Mouse (Mus musculus) retina, postnatal 7 days (tissue): ENCODE measurements around the gene Mettl9.

Experiments used
- DNase-seq: peaks from one replicate; pipeline ENCODE4 v3.0.0-alpha.2; 2012; ENCODE audit warnings: low read depth, low spot score

Gene Mettl9

DNA sequence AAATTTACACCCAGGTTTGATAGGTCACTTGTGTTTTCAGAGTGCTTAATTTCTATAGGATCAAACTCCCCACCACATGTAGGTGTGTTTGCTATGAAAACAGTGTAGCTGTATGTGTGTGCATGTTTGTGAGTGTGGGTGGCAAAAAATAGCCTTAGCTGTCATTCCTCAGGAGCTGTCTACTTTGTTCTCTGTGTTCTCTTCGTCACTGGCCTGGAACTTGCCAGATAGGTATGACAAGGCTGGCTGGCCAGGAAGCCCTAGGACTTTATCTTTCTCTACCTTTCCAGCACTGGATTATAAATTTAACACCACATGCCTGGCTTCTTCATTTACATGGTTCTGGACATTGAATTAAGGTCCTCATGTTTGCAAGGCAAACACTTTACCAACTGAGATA, 10.0 kb downstream of the Mettl9 start:
- DNase-seq = no peak

GRCm38 (mm10) chr7:121045671-121046453, 11.6 kb downstream of the Mettl9 start:
- no peak for DNase-seq

DNA sequence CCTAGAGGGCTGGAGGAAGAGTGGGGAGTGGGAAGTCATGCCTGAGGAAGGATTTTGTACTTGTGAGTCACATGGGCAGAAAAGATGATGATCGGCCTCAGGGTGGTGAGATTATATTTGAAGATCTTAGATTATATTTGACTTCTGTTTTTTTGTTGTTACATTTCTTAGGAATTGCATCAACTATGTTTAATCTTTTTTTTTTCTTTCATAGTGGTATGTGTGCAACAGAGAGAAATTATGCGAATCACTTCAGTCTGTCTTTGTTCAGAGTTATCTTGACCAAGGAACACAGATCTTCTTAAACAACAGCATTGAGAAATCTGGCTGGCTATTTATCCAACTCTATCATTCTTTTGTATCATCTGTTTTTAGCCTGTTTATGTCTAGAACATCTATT, 13.4 kb downstream of the Mettl9 start:
- DNase-seq = no peak

DNA sequence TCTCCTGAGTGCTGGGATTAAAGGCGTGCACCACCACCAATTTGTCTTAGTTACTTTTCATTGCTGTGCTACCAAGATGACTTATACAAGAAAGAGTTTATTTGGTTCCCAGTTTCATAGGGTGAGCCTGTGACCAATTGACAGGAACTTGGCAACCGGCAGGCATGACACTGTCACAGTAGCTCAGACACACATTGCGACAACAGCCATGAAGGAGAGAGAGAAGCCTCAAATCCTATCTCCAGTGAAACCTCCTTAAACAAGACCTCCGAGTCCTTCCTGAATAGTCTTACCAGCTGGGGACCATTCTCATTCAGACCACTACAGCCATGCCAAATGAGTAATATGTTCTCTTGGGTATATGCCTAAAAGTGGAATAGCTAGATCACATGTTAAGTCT, 18.8 kb downstream of the Mettl9 start:
- DNase-seq = no peak

- DNase-seq = no peak
Observed at GRCm38 (mm10) chr7:121059477-121060218, 25.4 kb downstream of the Mettl9 start.

- DNase-seq = peak; percentile 39
Observed at GRCm38 (mm10) chr7:121064309-121064708, 30.1 kb downstream of the Mettl9 start.

- no peak for DNase-seq
Observed at GRCm38 (mm10) chr7:121071276-121071675, 37.0 kb downstream of the Mettl9 start.

GRCm38 (mm10) chr7:121072506-121072905, 38.3 kb downstream of the Mettl9 start:
- DNase-seq = no peak

GRCm38 (mm10) chr7:121074281-121074680, 40.0 kb downstream of the Mettl9 start, which contains the start of gene Igsf6:
Igsf6 (minus strand) TSS chr7:121074572.
- no peak for DNase-seq

DNA sequence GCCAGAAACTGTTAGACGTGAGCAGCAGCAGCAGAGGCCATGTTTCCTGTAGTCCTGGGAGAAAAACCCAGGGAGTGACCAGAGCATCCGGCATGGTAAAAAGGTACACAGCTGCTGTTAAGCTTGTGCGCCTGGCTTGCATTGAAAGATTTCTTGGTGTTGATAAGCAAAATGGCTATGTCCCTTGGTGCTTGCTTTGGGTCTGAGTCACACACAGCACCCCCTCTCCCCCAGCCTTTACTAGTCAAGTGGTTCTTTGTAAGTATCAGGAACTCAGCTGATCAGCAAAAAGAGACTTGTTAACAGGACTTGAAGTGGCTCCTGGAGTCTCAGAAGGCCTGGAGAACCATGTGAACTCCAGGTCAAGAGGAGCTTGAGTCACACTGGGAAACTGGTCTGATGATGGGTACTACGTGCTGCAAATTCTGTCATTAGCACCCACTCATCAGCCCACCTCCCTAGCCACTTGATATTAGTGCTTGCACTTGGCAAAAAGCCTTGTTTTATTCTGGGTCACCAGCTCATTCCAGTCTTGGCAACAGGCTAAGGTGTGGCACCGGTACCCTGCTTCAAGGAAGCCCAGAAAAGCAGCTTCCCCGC, 40.7 kb downstream of the Mettl9 start:
- no peak for DNase-seq

DNA sequence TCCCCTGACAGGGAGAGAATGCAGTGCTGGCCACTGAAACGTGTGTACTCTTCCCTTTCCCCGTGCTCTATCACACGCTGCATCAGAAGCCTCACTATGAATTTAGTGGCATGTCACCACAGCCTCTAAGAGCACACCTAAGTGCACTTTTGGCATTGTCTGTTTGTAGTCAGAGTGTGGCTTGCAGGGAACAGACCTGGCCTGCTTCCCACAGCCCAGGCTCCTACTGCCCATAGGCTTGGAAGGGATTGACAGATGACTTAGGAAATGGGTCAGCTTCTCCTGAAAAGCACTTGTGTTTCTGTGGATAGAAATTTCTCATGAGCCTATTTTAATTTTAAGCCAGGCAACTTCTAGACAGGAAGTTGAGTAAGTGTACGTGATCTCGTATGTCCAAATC, 41.2 kb downstream of the Mettl9 start:
- no peak for DNase-seq

DNA sequence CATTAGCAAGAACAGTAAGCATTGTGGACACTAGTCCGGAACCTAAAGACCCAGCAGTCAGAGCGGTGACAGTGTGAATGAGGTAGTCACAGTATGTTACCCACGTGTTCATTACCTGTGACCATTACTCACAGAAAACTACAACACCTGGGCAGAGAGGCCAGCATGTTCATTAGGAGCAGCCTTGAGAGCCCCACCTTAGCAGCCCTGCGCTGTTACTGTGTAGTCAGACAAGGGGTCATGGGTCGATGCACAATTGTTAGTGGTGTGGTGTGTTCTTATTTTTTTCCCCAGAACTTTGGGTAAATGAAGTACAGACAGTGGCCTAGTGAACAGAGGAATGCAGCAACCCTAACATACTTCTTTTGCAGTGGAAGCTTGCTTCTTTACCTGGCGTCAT, 43.1 kb downstream of the Mettl9 start:
- no peak for DNase-seq

GRCm38 (mm10) chr7:121077829-121078228, 43.6 kb downstream of the Mettl9 start:
- peak; percentile 64 for DNase-seq

- no peak for DNase-seq
Observed at GRCm38 (mm10) chr7:121081350-121081749, 47.1 kb downstream of the Mettl9 start, which contains the start of gene Otoa. Otoa (plus strand) TSS chr7:121081650.

DNA sequence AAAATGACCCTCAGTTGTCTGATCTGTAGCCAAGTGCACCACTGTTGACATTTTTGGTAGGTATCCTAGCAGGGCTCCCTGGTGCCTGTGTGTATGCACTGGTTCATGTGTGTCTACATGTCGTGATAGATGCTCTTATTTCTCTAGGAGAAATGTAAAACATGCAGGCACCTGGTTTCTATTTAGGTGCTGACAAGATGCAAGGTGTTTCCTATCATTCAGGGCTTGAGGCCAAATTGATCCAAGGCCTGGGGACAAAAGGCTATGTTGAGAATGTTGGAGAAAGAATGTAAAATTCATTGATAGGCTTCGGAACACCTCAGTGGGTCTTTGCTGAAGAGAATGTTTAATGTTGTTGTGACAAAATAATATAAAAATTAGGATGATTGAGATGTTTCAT, 47.6 kb downstream of the Mettl9 start:
- DNase-seq = no peak

GRCm38 (mm10) chr7:121082949-121083513, 48.8 kb downstream of the Mettl9 start:
- no peak for DNase-seq

- DNase-seq = no peak
Observed at GRCm38 (mm10) chr7:121084840-121085453, 50.7 kb downstream of the Mettl9 start.

DNA sequence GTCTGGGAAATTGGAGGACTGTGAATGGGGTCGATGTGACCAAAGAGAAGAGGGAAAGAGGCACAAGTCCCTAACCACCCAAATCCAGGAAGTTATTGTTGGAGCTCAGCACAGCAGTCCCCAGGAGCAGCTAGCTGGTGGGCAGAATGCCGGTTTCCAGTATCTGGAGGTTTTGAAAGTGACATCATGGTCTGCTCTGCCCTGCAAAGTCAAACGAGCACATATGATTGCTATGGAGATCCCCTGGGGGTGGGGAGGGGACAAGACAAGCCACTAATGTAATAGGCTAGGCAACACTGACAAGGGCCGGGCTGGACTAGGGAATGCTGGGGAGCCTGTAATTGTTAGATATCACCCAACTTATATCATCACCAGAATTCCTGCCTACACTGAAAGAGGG, 51.3 kb downstream of the Mettl9 start:
- DNase-seq = no peak

GRCm38 (mm10) chr7:121088745-121089144, 54.5 kb downstream of the Mettl9 start:
- no peak for DNase-seq

- DNase-seq = no peak
Observed at GRCm38 (mm10) chr7:121090748-121091147, 56.5 kb downstream of the Mettl9 start.

DNA sequence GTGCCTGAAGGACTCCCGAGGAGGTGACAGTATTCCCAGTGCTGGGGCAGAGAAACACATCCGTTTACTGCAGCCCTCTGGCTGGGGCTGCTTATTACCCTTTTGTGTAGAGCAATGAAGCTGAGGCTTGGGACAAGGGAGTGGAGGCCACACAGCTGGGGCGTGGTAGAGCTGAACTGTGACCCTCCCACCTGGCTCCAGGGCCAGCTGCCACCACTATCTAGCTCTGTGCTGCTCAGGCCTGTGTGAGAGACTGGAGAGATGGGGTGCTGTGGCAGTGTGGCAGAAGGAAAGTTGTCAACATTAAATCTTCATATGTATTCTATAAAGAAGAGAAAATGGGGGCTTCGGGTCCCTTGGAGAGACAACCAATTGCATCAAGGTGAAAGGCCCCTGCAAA, 58.8 kb downstream of the Mettl9 start:
- no peak for DNase-seq
